Mouse (Mus musculus) liver, embryonic 16.5 days (tissue): ENCODE measurements around the gene Tusc2. TPM values are rescaled to one million over a fixed set of nuclear protein-coding genes. Genes with fewer than 3 reads are reported as not detected.

Source experiments
- ATAC-seq: fragments of 200-750 bp; cut with Nextera tagmentation; 2 replicates; pipeline ENCODE4 v1.8.0; 2017; ENCODE audit warnings: low read depth, mild to moderate bottlenecking, moderate number of reproducible peaks, moderate library complexity
- H3K27ac ChIP-seq: fragments of 300-500 bp; sonication (generic); 2 replicates; pipeline ENCODE4 v1.5.1; 2014; ENCODE audit warnings: mild to moderate bottlenecking, low read length
- H3K27me3 ChIP-seq: fragments of 300-500 bp; sonication (generic); 2 replicates; pipeline ENCODE4 v1.6.1; 2014; ENCODE audit warnings: low read depth, low read length, mixed read lengths; ENCODE audit not compliant: control insufficient read depth, insufficient read depth
- H3K36me3 ChIP-seq: fragments of 300-500 bp; sonication (generic); 2 replicates; pipeline ENCODE4 v1.6.1; 2014; ENCODE audit warnings: mild to moderate bottlenecking; ENCODE audit not compliant: control insufficient read depth, insufficient read depth
- H3K4me1 ChIP-seq: fragments of 300-500 bp; sonication (generic); 2 replicates; pipeline ENCODE4 v1.6.1; 2014; ENCODE audit warnings: low read depth, low read length, mixed read lengths; ENCODE audit not compliant: control insufficient read depth
- H3K4me2 ChIP-seq: fragments of 300-500 bp; sonication (generic); 2 replicates; pipeline ENCODE4 v1.6.1; 2014; ENCODE audit warnings: low read depth, low read length, mixed read lengths
- H3K4me3 ChIP-seq: fragments of 300-500 bp; sonication (generic); 2 replicates; pipeline ENCODE4 v1.5.1; 2014; ENCODE audit warnings: low read depth, mild to moderate bottlenecking, low read length
- H3K9ac ChIP-seq: fragments of 300-500 bp; sonication (generic); 2 replicates; pipeline ENCODE4 v1.6.1; 2014; ENCODE audit warnings: low read depth, low read length
- H3K9me3 ChIP-seq: fragments of 300-500 bp; sonication (generic); replicated peaks from 2 replicates; pipeline ENCODE4 v1.6.1; 2016; ENCODE audit warnings: low read length; ENCODE audit not compliant: control insufficient read depth
- WGBS: fragments of 180-500 bp; shearing (Covaris S2); extraction: QIAGEN DNeasy Blood & Tissue Kit; methylation state at CpG from one replicate; pipeline ENCODE4 v1.1.7; 2014; ENCODE audit not compliant: insufficient replicate concordance; 5-methylcytosine and 5-hydroxymethylcytosine counted together
- polyA plus RNA-seq: library from polyadenylated mRNA; unstranded; fragments of >200 nt; fragmentation: Nextera tagmentation; extraction: Ambion mirVana; gene quantifications from 2 replicates; pipeline ENCODE4 v1.2.1, GENCODE M21; 2015

Tusc2 gene
- polyA plus RNA-seq, 1 experiment from 2014 or later: 29.4 TPM

DNA sequence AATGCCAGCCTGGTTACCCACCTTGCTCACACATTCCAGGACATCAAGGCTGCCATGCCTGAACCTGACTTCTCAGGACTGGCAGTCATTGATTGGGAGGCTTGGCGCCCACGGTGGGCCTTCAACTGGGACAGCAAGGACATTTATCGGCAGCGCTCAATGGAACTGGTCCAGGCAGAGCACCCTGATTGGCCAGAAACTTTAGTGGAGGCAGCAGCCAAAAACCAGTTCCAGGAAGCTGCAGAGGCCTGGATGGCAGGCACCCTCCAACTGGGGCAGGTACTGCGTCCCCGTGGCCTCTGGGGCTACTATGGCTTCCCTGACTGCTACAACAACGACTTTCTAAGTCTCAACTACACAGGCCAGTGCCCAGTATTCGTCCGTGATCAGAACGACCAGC, 14.8 kb downstream of the Tusc2 start:
- H3K9ac ChIP-seq: no peak overlapping the region
- H3K36me3 ChIP-seq: no peaks in the 10 kb centered on the region; the same call in 1 of the 2 replicates
- H3K4me3 ChIP-seq: no peak overlapping the region
- WGBS: 87% methylated on average over 10 of the region's 10 CpGs
- no peak for ATAC-seq
- no peak overlapping the region for H3K27ac ChIP-seq
- no peak overlapping the region for H3K4me2 ChIP-seq
- H3K4me1 ChIP-seq: peaks cover 52% of the 10 kb centered on the region
- no peaks in the 10 kb centered on the region for H3K27me3 ChIP-seq
- H3K9me3 ChIP-seq: no peaks in the 10 kb centered on the region

DNA sequence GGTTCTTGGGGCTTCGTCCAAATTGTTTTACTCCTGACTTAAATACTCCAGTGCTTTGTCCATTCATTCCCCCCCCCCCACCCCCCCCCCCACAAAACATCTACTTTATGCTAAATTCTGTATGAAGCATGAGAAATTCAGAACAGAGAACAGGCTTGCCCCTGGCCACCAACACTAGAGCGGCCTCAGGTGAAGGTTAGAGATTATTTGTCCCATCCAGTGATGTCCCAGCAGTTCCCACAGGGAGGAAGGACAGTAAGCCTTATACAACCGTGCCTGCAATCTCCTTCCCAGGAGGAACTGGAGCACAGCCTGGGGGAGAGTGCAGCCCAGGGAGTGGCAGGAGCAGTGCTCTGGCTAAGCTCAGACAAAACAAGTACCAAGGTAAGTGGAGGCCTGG, 15.5 kb downstream of the Tusc2 start, which contains the start of gene Naa80:
Gene Naa80, plus strand, starts transcription at position 301 of the 400 bp plus-strand sequence.
- Histone ChIP-seq H3K36me3 (peaks cover 7% of the 10 kb centered on the region), H3K27me3 (no peaks in the 10 kb centered on the region), H3K4me1 (peaks cover 49% of the 10 kb centered on the region), H3K4me3 (no peak within 1 kb of the TSS), H3K9me3 (no peaks in the 10 kb centered on the region), H3K27ac (peak within 1 kb of the TSS; percentile 92), H3K4me2 (no peak within 1 kb of the TSS), H3K9ac (no peak within 1 kb of the TSS)
- no peak for ATAC-seq
- WGBS: 68% methylated on average over 3 of the region's 3 CpGs

DNA sequence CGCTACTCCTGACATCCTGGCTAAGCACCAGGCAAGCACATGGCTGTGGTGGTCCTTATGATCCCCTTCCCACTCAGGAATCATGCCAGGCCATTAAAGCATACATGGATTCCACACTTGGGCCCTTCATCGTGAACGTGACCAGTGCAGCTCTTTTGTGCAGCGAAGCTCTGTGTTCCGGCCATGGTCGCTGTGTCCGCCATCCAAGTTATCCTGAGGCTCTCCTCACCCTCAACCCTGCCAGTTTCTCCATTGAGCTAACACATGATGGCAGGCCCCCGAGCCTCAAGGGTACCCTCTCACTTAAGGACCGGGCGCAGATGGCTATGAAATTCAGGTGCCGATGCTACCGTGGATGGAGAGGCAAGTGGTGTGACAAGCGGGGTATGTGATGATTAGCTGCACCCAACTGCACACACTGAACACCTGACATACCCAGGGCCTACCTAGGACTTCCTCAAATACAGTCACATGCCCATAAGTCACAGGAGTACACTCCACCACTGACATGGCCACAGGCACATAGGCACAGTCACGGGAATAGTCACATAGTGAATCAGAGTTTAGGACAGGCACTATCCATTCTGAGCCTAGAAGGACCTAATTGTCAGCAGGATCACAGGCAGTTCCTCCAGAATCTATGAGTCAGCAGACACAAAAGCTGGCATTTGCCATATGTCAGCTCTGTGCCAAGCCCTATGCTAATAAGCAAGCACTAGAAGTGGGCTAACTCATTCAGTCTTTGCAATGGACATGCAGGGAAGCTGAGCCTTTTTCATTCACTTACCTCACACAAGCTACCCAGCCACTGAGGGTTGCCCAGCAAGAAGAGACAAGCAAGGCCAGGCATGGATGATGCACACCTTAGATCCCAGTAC, 16.2 kb downstream of the Tusc2 start:
- Histone ChIP-seq H3K27me3 (no peaks in the 10 kb centered on the region), H3K9me3 (no peaks in the 10 kb centered on the region), H3K36me3 (peaks cover 7% of the 10 kb centered on the region), H3K27ac (peak overlapping the region; percentile 92), H3K4me3 (no peak overlapping the region), H3K4me1 (peaks cover 49% of the 10 kb centered on the region), H3K4me2 (no peak overlapping the region), H3K9ac (no peak overlapping the region)
- no peak for ATAC-seq
- 90% methylated on average over 14 of the region's 14 CpGs for WGBS

DNA sequence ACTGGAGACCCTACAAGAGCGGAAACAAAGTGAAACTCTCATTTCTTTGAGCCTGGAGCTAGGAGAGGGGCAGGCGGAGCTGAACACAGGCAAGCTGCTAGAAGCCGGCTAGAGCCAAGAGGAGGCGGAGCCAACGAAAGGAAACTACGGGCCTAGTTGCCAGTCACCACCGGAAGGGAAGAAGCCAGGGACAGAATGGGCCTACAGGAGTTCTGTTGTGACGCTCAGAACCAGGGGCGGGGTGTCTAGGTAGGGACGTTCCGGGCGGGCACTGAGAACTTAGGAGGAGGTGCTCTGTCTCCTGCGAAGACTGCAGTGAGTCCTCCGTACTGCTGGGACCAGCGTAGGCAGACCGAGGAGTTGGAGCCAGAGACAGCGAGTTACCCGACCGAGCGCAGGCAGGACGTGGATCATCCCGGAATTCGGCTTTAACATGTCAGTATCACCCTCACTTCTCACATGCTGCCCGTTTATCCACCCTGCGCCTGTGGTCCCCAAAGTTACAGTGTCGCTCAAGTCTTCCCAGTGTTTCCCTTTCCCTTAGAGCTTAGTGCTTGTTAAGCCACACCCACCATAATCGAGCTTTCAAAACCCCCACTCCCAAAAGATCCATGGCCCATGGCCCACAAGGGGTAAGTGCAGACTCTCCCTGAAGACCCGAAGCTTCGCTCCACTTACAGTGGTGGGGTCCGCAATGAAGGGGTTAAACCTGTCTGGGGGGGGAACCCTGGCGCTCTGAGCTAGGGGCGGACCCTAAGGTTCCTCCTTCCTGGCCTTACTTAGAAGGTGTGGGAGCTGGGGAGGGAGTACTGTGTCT, 17.7 kb downstream of the Tusc2 start, which contains the start of gene Hyal3:
Gene Hyal3, plus strand, starts transcription at position 318 of the 817 bp plus-strand sequence.
- Histone ChIP-seq H3K9ac (peak within 1 kb of the TSS; percentile 73), H3K27ac (peak within 1 kb of the TSS; percentile 92), H3K4me1 (peaks cover 49% of the 10 kb centered on the region), H3K9me3 (no peaks in the 10 kb centered on the region), H3K4me2 (peak within 1 kb of the TSS; percentile 79), H3K4me3 (peak within 1 kb of the TSS; percentile 70), H3K27me3 (no peaks in the 10 kb centered on the region), H3K36me3 (peaks cover 7% of the 10 kb centered on the region)
- WGBS: under 1% methylated on average over 32 of the region's 32 CpGs
- peak; percentile 79 for ATAC-seq

DNA sequence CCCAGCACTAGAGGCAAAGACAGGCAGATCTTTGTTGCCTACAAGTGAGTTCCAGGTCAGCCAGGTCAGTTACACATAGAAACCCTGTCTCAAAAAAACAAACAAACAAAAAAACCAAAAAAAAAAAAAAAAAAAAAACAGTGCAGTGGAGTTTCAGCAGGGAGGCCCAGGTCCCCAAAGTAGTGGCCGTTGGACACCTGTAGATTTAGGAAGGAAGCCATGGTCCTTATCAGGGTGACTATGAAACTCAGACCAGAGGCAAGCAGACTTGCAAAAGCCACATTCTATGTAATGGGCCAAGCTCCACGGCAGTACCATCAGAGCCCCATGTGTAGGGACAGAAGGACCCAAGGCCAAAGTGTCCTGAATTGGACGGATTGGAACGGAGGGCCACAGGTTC, 18.5 kb downstream of the Tusc2 start:
- H3K4me3 ChIP-seq: peak overlapping the region; percentile 70
- peaks cover 49% of the 10 kb centered on the region for H3K4me1 ChIP-seq
- H3K27ac ChIP-seq: peak overlapping the region; percentile 92
- H3K4me2 ChIP-seq: peak overlapping the region; percentile 79
- peaks cover 7% of the 10 kb centered on the region for H3K36me3 ChIP-seq
- ATAC-seq: no peak
- 22% methylated on average over 4 of the region's 4 CpGs for WGBS
- H3K9me3 ChIP-seq: no peaks in the 10 kb centered on the region
- no peaks in the 10 kb centered on the region for H3K27me3 ChIP-seq
- peak overlapping the region; percentile 73 for H3K9ac ChIP-seq

DNA sequence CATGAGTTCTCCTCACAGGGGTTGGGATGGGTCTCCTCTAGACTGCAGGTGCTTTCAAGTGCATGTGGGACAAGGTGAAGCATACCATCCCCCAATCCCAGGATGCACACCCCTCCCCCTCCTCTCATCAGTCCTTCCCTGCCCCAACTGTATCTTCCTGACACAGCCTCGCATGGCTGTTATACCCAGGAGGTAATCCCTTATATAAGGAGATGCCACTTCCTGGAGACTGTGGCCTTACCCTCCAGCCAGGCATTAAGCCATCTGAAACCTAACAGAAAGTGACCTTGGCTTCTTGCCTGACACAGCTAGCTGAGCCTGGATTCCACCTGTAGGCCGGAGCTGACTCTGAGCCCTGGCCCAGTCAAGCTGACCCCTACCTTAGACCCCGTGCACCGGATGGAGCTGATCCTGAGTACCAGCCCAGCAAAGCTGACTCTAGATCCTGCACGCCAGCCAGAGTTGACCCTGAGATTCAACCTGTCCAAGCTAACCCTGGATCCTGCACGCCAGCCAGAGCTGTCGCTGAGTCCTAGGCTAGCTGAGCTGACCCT, 19.5 kb downstream of the Tusc2 start:
- peak overlapping the region; percentile 73; the same call in 1 of the 2 replicates for H3K9ac ChIP-seq
- 78% methylated on average over 7 of the region's 7 CpGs for WGBS
- H3K27ac ChIP-seq: peak overlapping the region; percentile 92
- H3K9me3 ChIP-seq: no peaks in the 10 kb centered on the region
- H3K4me2 ChIP-seq: peak overlapping the region; percentile 79; the same call in 1 of the 2 replicates
- ATAC-seq: no peak
- H3K4me1 ChIP-seq: peaks cover 41% of the 10 kb centered on the region
- peaks cover 7% of the 10 kb centered on the region for H3K36me3 ChIP-seq
- H3K27me3 ChIP-seq: no peaks in the 10 kb centered on the region
- H3K4me3 ChIP-seq: peak overlapping the region; percentile 70; the same call in 1 of the 2 replicates

DNA sequence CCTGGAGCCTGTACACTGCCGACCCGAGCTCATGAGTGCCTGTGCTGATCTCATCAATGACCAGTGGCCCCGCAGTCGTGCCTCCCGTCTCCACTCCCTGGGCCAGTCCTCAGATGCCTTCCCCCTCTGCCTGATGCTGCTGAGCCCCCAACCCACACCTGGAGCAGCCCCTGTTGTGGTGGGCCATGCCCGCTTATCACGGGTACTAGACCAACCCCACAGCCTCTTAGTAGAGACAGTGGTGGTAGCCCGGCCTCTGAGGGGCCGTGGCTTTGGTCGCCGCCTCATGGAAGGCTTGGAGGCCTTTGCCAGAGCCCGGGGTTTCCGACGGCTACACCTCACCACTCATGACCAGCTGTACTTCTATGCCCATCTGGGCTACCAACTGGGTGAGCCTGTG, 20.1 kb downstream of the Tusc2 start:
- Histone ChIP-seq H3K9ac (no peak overlapping the region), H3K4me1 (peaks cover 41% of the 10 kb centered on the region), H3K27ac (no peak overlapping the region; the same call in 1 of the 2 replicates), H3K4me2 (no peak overlapping the region), H3K36me3 (peaks cover 7% of the 10 kb centered on the region), H3K27me3 (no peaks in the 10 kb centered on the region), H3K4me3 (no peak overlapping the region), H3K9me3 (no peaks in the 10 kb centered on the region)
- no peak for ATAC-seq
- WGBS: 89% methylated on average over 14 of the region's 14 CpGs

DNA sequence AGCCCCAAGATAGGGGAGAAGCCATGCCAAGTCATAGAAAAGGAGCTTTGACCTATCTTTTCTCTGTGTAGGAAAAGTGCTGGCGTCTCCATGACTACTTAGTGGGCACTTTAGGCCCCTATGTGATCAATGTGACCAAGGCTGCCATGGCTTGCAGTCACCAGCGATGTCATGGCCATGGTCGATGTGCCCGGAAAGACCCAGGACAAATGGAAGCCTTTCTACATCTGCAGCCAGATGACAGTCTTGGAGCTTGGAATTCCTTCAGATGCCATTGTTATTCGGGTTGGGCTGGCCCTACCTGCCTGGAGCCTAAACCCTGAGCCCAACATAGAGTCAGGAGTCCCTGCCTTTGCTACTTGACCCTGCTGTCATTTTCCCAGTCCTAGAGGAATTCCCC, 23.4 kb downstream of the Tusc2 start:
- Histone ChIP-seq H3K4me2 (peak overlapping the region; percentile 68), H3K36me3 (peaks cover 25% of the 10 kb centered on the region), H3K4me3 (peak overlapping the region; percentile 59), H3K27me3 (no peaks in the 10 kb centered on the region), H3K9ac (peak overlapping the region; percentile 48), H3K4me1 (peaks cover 51% of the 10 kb centered on the region), H3K27ac (peak overlapping the region; percentile 93), H3K9me3 (no peaks in the 10 kb centered on the region)
- 78% methylated on average over 5 of the region's 5 CpGs for WGBS
- ATAC-seq: no peak
